Mouse (Mus musculus): ENCODE measurements around the gene Unc13d. TPM values are rescaled to one million over a fixed set of nuclear protein-coding genes. Genes with fewer than 3 reads are reported as not detected.
A peak's percentile ranks its signal among the peaks of the same experiment; 100 is the strongest.

Gene Unc13d
- polyA plus RNA-seq, 1 experiment from 2014 or later = 0.80 TPM

GRCm38 (mm10) chr11:116102472-116102871 is 24.7 kb upstream of the Unc13d start:
- WGBS = 57% methylated on average over 3 of the region's 4 CpGs
- peak; percentile 24; the same call in 1 of the 2 replicates for ATAC-seq
- Histone ChIP-seq H3K9me3 (ENCODE audit: control insufficient read depth, low read length) (no peaks in the 10 kb centered on the region), H3K9ac (ENCODE audit: low read depth, low read length) (peak overlapping the region; percentile 35; the same call in 1 of the 2 replicates), H3K4me3 (ENCODE audit: low read length) (no peak overlapping the region), H3K4me1 (ENCODE audit: control insufficient read depth, insufficient read depth, low read depth, low read length) (peaks cover 14% of the 10 kb centered on the region), H3K36me3 (ENCODE audit: control insufficient read depth, insufficient read depth, low read length) (no peaks in the 10 kb centered on the region), H3K27ac (ENCODE audit: low read depth, low read length) (peak overlapping the region; percentile 86), H3K4me2 (ENCODE audit: low read length) (peak overlapping the region; percentile 15; the same call in 1 of the 2 replicates), H3K27me3 (replicated peaks; ENCODE audit: control insufficient read depth, insufficient read depth, low read length) (peaks cover 16% of the 10 kb centered on the region)

- Histone ChIP-seq H3K27ac (ENCODE audit: low read depth, low read length) (peak overlapping the region; percentile 86), H3K27me3 (replicated peaks; ENCODE audit: control insufficient read depth, insufficient read depth, low read length) (peaks cover 11% of the 10 kb centered on the region), H3K4me1 (ENCODE audit: control insufficient read depth, insufficient read depth, low read depth, low read length) (peaks cover 12% of the 10 kb centered on the region), H3K4me2 (ENCODE audit: low read length) (peak overlapping the region; percentile 15; the same call in 1 of the 2 replicates), H3K36me3 (ENCODE audit: control insufficient read depth, insufficient read depth, low read length) (no peaks in the 10 kb centered on the region), H3K9me3 (ENCODE audit: control insufficient read depth, low read length) (no peaks in the 10 kb centered on the region), H3K9ac (ENCODE audit: low read depth, low read length) (peak overlapping the region; percentile 35; the same call in 1 of the 2 replicates), H3K4me3 (ENCODE audit: low read length) (no peak overlapping the region)
- peak; percentile 94 for ATAC-seq
- WGBS = 29% methylated on average over 11 of the region's 11 CpGs
Observed at GRCm38 (mm10) chr11:116101931-116102381, 24.2 kb upstream of the Unc13d start.

- no peak overlapping the region for H3K4me3 ChIP-seq (ENCODE audit: low read length)
- H3K36me3 ChIP-seq (ENCODE audit: control insufficient read depth, insufficient read depth, low read length) = no peaks in the 10 kb centered on the region
- H3K9me3 ChIP-seq (ENCODE audit: control insufficient read depth, low read length) = no peaks in the 10 kb centered on the region
- ATAC-seq = no peak
- no peak overlapping the region for H3K4me2 ChIP-seq (ENCODE audit: low read length)
- peak overlapping the region; percentile 86 for H3K27ac ChIP-seq (ENCODE audit: low read depth, low read length)
- H3K27me3 ChIP-seq (replicated peaks; ENCODE audit: control insufficient read depth, insufficient read depth, low read length) = peaks cover 2% of the 10 kb centered on the region; the same call in 1 of the 2 replicates
- peaks cover 12% of the 10 kb centered on the region for H3K4me1 ChIP-seq (ENCODE audit: control insufficient read depth, insufficient read depth, low read depth, low read length)
- 80% methylated on average over 7 of the region's 7 CpGs for WGBS
- H3K9ac ChIP-seq (ENCODE audit: low read depth, low read length) = no peak overlapping the region
Observed at GRCm38 (mm10) chr11:116100839-116101238, 23.1 kb upstream of the Unc13d start.

- Histone ChIP-seq H3K4me3 (ENCODE audit: low read length) (no peak overlapping the region), H3K27me3 (replicated peaks; ENCODE audit: control insufficient read depth, insufficient read depth, low read length) (no peaks in the 10 kb centered on the region), H3K4me2 (ENCODE audit: low read length) (no peak overlapping the region), H3K36me3 (ENCODE audit: control insufficient read depth, insufficient read depth, low read length) (no peaks in the 10 kb centered on the region), H3K4me1 (ENCODE audit: control insufficient read depth, insufficient read depth, low read depth, low read length) (peaks cover 12% of the 10 kb centered on the region), H3K9me3 (ENCODE audit: control insufficient read depth, low read length) (no peaks in the 10 kb centered on the region), H3K9ac (ENCODE audit: low read depth, low read length) (no peak overlapping the region), H3K27ac (ENCODE audit: low read depth, low read length) (no peak overlapping the region)
- no peak for ATAC-seq
- 84% methylated on average over 6 of the region's 6 CpGs for WGBS
Observed at GRCm38 (mm10) chr11:116100385-116100784, 22.6 kb upstream of the Unc13d start.

GRCm38 (mm10) chr11:116099462-116099861 is 21.7 kb upstream of the Unc13d start:
- 90% methylated on average over 6 of the region's 6 CpGs for WGBS
- ATAC-seq = no peak
- no peak overlapping the region for H3K9ac ChIP-seq (ENCODE audit: low read depth, low read length)
- H3K36me3 ChIP-seq (ENCODE audit: control insufficient read depth, insufficient read depth, low read length) = no peaks in the 10 kb centered on the region
- H3K4me3 ChIP-seq (ENCODE audit: low read length) = no peak overlapping the region
- no peaks in the 10 kb centered on the region for H3K9me3 ChIP-seq (ENCODE audit: control insufficient read depth, low read length)
- no peak overlapping the region for H3K27ac ChIP-seq (ENCODE audit: low read depth, low read length)
- no peaks in the 10 kb centered on the region for H3K27me3 ChIP-seq (replicated peaks; ENCODE audit: control insufficient read depth, insufficient read depth, low read length)
- H3K4me1 ChIP-seq (ENCODE audit: control insufficient read depth, insufficient read depth, low read depth, low read length) = peaks cover 11% of the 10 kb centered on the region
- no peak overlapping the region for H3K4me2 ChIP-seq (ENCODE audit: low read length)

- H3K4me3 ChIP-seq (ENCODE audit: low read length) = no peak overlapping the region
- H3K27me3 ChIP-seq (replicated peaks; ENCODE audit: control insufficient read depth, insufficient read depth, low read length) = no peaks in the 10 kb centered on the region
- H3K9ac ChIP-seq (ENCODE audit: low read depth, low read length) = no peak overlapping the region
- no peaks in the 10 kb centered on the region for H3K36me3 ChIP-seq (ENCODE audit: control insufficient read depth, insufficient read depth, low read length)
- H3K4me1 ChIP-seq (ENCODE audit: control insufficient read depth, insufficient read depth, low read depth, low read length) = peaks cover 5% of the 10 kb centered on the region
- no peak overlapping the region for H3K27ac ChIP-seq (ENCODE audit: low read depth, low read length)
- ATAC-seq = no peak
- H3K4me2 ChIP-seq (ENCODE audit: low read length) = no peak overlapping the region
- no peaks in the 10 kb centered on the region for H3K9me3 ChIP-seq (ENCODE audit: control insufficient read depth, low read length)
- WGBS = 77% methylated on average over 14 of the region's 14 CpGs
Observed at GRCm38 (mm10) chr11:116098711-116099460, 21.1 kb upstream of the Unc13d start.

- Histone ChIP-seq H3K27ac (ENCODE audit: low read depth, low read length) (no peak overlapping the region), H3K4me2 (ENCODE audit: low read length) (no peak overlapping the region), H3K9me3 (ENCODE audit: control insufficient read depth, low read length) (no peaks in the 10 kb centered on the region), H3K9ac (ENCODE audit: low read depth, low read length) (no peak overlapping the region), H3K36me3 (ENCODE audit: control insufficient read depth, insufficient read depth, low read length) (no peaks in the 10 kb centered on the region), H3K4me3 (ENCODE audit: low read length) (no peak overlapping the region), H3K4me1 (ENCODE audit: control insufficient read depth, insufficient read depth, low read depth, low read length) (no peaks in the 10 kb centered on the region), H3K27me3 (replicated peaks; ENCODE audit: control insufficient read depth, insufficient read depth, low read length) (no peaks in the 10 kb centered on the region)
- no peak for ATAC-seq
- WGBS = 94% methylated on average over 5 of the region's 5 CpGs
Observed at GRCm38 (mm10) chr11:116096213-116097108, 18.7 kb upstream of the Unc13d start.

GRCm38 (mm10) chr11:116095573-116095972 is 17.8 kb upstream of the Unc13d start:
- Histone ChIP-seq H3K9ac (ENCODE audit: low read depth, low read length) (no peak overlapping the region), H3K9me3 (ENCODE audit: control insufficient read depth, low read length) (no peaks in the 10 kb centered on the region), H3K27ac (ENCODE audit: low read depth, low read length) (no peak overlapping the region), H3K4me3 (ENCODE audit: low read length) (no peak overlapping the region), H3K27me3 (replicated peaks; ENCODE audit: control insufficient read depth, insufficient read depth, low read length) (no peaks in the 10 kb centered on the region), H3K4me2 (ENCODE audit: low read length) (no peak overlapping the region), H3K36me3 (ENCODE audit: control insufficient read depth, insufficient read depth, low read length) (no peaks in the 10 kb centered on the region), H3K4me1 (ENCODE audit: control insufficient read depth, insufficient read depth, low read depth, low read length) (no peaks in the 10 kb centered on the region)
- no peak for ATAC-seq
- 67% methylated on average over 3 of the region's 3 CpGs for WGBS

Measured in hindbrain, embryonic 16.5 days (tissue).